Mouse (Mus musculus): ENCODE results near the gene Defb22. TPM values are rescaled to one million over a fixed set of nuclear protein-coding genes. Genes with fewer than 3 reads are reported as not detected.

The Defb22 gene
- polyA plus RNA-seq, 1 experiment: not detected

- Histone ChIP-seq H3K79me3 (ENCODE audit: low read depth) (no peaks in the 10 kb centered on the region), H3K4me3 (ENCODE audit: insufficient read depth, poor library complexity, severe bottlenecking) (no peak within 1 kb of the TSS), H3ac (ENCODE audit: control insufficient read depth, insufficient read length, low read depth) (no peak within 1 kb of the TSS), H3K36me3 (ENCODE audit: control insufficient read depth, insufficient read depth) (no peaks in the 10 kb centered on the region), H3K27me3 (ENCODE audit: control insufficient read depth, insufficient read depth, insufficient read length) (no peaks in the 10 kb centered on the region), H3K79me2 (ENCODE audit: control insufficient read depth, insufficient read depth) (no peaks in the 10 kb centered on the region)
- TF ChIP-seq MYOD1 (IDR thresholded peaks at IDR 0.05; ENCODE audit: control insufficient read depth, insufficient read length, low read depth): no peak
- TF ChIP-seq FOSL1 (IDR thresholded peaks at IDR 0.05; ENCODE audit: insufficient read depth, low read length, poor library complexity, severe bottlenecking): no peak
- TF ChIP-seq MAX (IDR thresholded peaks at IDR 0.05): no peak
- no peak for TF ChIP-seq USF1 (IDR thresholded peaks at IDR 0.05; ENCODE audit: low read depth)
- no peak for TF ChIP-seq MYOG (IDR thresholded peaks at IDR 0.05; ENCODE audit: control insufficient read depth, extremely low read depth, insufficient read length)
- TF ChIP-seq CEBPB (IDR thresholded peaks at IDR 0.05; ENCODE audit: low read depth): no peak
Observed at GRCm38 (mm10) chr2:152476763-152477162, 13.2 kb downstream of the Defb22 start, which contains the start of gene Defb20. Gene Defb20, plus strand, starts transcription at chr2:152477063.

DNA sequence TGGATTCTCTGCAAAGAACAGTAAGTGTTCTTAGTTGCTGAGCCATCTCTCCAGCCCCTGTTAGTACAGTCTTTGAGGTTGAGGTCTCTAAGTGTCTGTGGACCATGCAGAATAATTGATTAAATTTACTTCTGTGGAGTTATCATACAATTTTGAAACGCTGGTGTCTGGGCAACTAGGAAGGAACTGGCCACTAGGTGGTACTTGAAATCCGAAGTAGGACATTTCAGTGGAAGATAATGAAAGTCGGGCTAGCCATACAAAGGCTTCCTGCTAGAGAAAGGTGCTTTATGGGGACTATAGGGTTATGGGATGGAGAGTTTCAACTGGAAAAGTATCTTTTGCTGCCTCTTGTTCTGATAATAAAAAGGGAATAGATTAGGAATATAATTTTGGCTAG, 17.5 kb downstream of the Defb22 start:
- TF ChIP-seq CEBPB (IDR thresholded peaks at IDR 0.05; ENCODE audit: low read depth) (no peak), MAX (IDR thresholded peaks at IDR 0.05) (no peak), USF1 (IDR thresholded peaks at IDR 0.05; ENCODE audit: low read depth) (no peak), FOSL1 (IDR thresholded peaks at IDR 0.05; ENCODE audit: insufficient read depth, low read length, poor library complexity, severe bottlenecking) (no peak), MYOD1 (IDR thresholded peaks at IDR 0.05; ENCODE audit: control insufficient read depth, insufficient read length, low read depth) (no peak), CTCF (IDR thresholded peaks at IDR 0.05; ENCODE audit: control insufficient read depth, insufficient read depth, insufficient read length) (no peak), MYOG (IDR thresholded peaks at IDR 0.05; ENCODE audit: control insufficient read depth, extremely low read depth, insufficient read length) (no peak)
- Histone ChIP-seq H3K79me2 (ENCODE audit: control insufficient read depth, insufficient read depth) (no peaks in the 10 kb centered on the region), H3ac (ENCODE audit: control insufficient read depth, insufficient read length, low read depth) (no peak overlapping the region), H3K79me3 (ENCODE audit: low read depth) (no peaks in the 10 kb centered on the region), H3K36me3 (ENCODE audit: control insufficient read depth, insufficient read depth) (no peaks in the 10 kb centered on the region), H3K4me3 (ENCODE audit: insufficient read depth, poor library complexity, severe bottlenecking) (no peak overlapping the region), H3K27me3 (ENCODE audit: control insufficient read depth, insufficient read depth, insufficient read length) (no peaks in the 10 kb centered on the region)

DNA sequence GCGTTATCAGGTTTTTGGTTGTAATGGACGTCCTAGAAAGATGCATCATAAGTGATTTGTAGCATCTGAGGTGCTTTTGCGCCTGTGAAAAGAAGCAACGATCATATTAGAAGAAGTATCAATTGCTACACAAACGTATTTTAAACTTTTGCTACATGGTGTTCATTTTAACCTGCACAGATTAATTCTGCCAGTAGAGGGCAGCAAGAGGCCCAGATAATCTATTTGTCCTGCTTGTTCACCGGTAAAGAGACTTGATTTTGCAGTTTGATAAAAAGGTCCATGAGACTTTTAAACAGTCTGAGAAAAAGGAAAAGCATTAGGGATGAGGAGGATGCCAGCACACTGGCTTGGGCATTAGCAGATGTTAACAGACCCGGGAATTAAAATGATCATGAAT, 19.0 kb downstream of the Defb22 start:
- H3ac ChIP-seq (ENCODE audit: control insufficient read depth, insufficient read length, low read depth): no peak overlapping the region
- H3K79me2 ChIP-seq (ENCODE audit: control insufficient read depth, insufficient read depth): no peaks in the 10 kb centered on the region
- no peaks in the 10 kb centered on the region for H3K27me3 ChIP-seq (ENCODE audit: control insufficient read depth, insufficient read depth, insufficient read length)
- H3K79me3 ChIP-seq (ENCODE audit: low read depth): no peaks in the 10 kb centered on the region
- H3K4me3 ChIP-seq (ENCODE audit: insufficient read depth, poor library complexity, severe bottlenecking): no peak overlapping the region
- no peak for TF ChIP-seq MYOD1 (IDR thresholded peaks at IDR 0.05; ENCODE audit: control insufficient read depth, insufficient read length, low read depth)
- TF ChIP-seq MYOG (IDR thresholded peaks at IDR 0.05; ENCODE audit: control insufficient read depth, extremely low read depth, insufficient read length): no peak
- no peak for TF ChIP-seq FOSL1 (IDR thresholded peaks at IDR 0.05; ENCODE audit: insufficient read depth, low read length, poor library complexity, severe bottlenecking)
- TF ChIP-seq CEBPB (IDR thresholded peaks at IDR 0.05; ENCODE audit: low read depth): no peak
- no peak for TF ChIP-seq USF1 (IDR thresholded peaks at IDR 0.05; ENCODE audit: low read depth)
- TF ChIP-seq CTCF (IDR thresholded peaks at IDR 0.05; ENCODE audit: control insufficient read depth, insufficient read depth, insufficient read length): no peak
- TF ChIP-seq MAX (IDR thresholded peaks at IDR 0.05): no peak
- H3K36me3 ChIP-seq (ENCODE audit: control insufficient read depth, insufficient read depth): no peaks in the 10 kb centered on the region

- peaks cover 6% of the 10 kb centered on the region for H3K27me3 ChIP-seq (ENCODE audit: control insufficient read depth, insufficient read depth, insufficient read length)
- H3K36me3 ChIP-seq (ENCODE audit: control insufficient read depth, insufficient read depth): no peaks in the 10 kb centered on the region
- no peak within 1 kb of the TSS for H3K4me3 ChIP-seq (ENCODE audit: insufficient read depth, poor library complexity, severe bottlenecking)
- no peaks in the 10 kb centered on the region for H3K79me3 ChIP-seq (ENCODE audit: low read depth)
- TF ChIP-seq USF1 (IDR thresholded peaks at IDR 0.05; ENCODE audit: low read depth) (no peak), MYOG (IDR thresholded peaks at IDR 0.05; ENCODE audit: control insufficient read depth, extremely low read depth, insufficient read length) (no peak), MYOD1 (IDR thresholded peaks at IDR 0.05; ENCODE audit: control insufficient read depth, insufficient read length, low read depth) (no peak), CTCF (IDR thresholded peaks at IDR 0.05; ENCODE audit: control insufficient read depth, insufficient read depth, insufficient read length) (no peak), CEBPB (IDR thresholded peaks at IDR 0.05; ENCODE audit: low read depth) (no peak), MAX (IDR thresholded peaks at IDR 0.05) (no peak), FOSL1 (IDR thresholded peaks at IDR 0.05; ENCODE audit: insufficient read depth, low read length, poor library complexity, severe bottlenecking) (no peak)
- H3ac ChIP-seq (ENCODE audit: control insufficient read depth, insufficient read length, low read depth): no peak within 1 kb of the TSS
- H3K79me2 ChIP-seq (ENCODE audit: control insufficient read depth, insufficient read depth): no peaks in the 10 kb centered on the region
Observed at GRCm38 (mm10) chr2:152464570-152465150, 25.3 kb downstream of the Defb22 start, which contains the start of gene Defb23. Gene Defb23, minus strand, starts transcription at chr2:152464620.

- Histone ChIP-seq H3ac (ENCODE audit: control insufficient read depth, insufficient read length, low read depth) (no peak overlapping the region), H3K36me3 (ENCODE audit: control insufficient read depth, insufficient read depth) (no peaks in the 10 kb centered on the region), H3K27me3 (ENCODE audit: control insufficient read depth, insufficient read depth, insufficient read length) (peaks cover 19% of the 10 kb centered on the region), H3K79me2 (ENCODE audit: control insufficient read depth, insufficient read depth) (no peaks in the 10 kb centered on the region), H3K79me3 (ENCODE audit: low read depth) (no peaks in the 10 kb centered on the region), H3K4me3 (ENCODE audit: insufficient read depth, poor library complexity, severe bottlenecking) (no peak overlapping the region)
- TF ChIP-seq MYOD1 (IDR thresholded peaks at IDR 0.05; ENCODE audit: control insufficient read depth, insufficient read length, low read depth) (no peak), MAX (IDR thresholded peaks at IDR 0.05) (no peak), CEBPB (IDR thresholded peaks at IDR 0.05; ENCODE audit: low read depth) (no peak), MYOG (IDR thresholded peaks at IDR 0.05; ENCODE audit: control insufficient read depth, extremely low read depth, insufficient read length) (no peak), CTCF (IDR thresholded peaks at IDR 0.05; ENCODE audit: control insufficient read depth, insufficient read depth, insufficient read length) (no peak), USF1 (IDR thresholded peaks at IDR 0.05; ENCODE audit: low read depth) (no peak), FOSL1 (IDR thresholded peaks at IDR 0.05; ENCODE audit: insufficient read depth, low read length, poor library complexity, severe bottlenecking) (no peak)
Observed at GRCm38 (mm10) chr2:152459241-152459640, 30.7 kb downstream of the Defb22 start.
